Mouse (Mus musculus): ENCODE data around the gene Aspdh.

Gene Aspdh

DNA sequence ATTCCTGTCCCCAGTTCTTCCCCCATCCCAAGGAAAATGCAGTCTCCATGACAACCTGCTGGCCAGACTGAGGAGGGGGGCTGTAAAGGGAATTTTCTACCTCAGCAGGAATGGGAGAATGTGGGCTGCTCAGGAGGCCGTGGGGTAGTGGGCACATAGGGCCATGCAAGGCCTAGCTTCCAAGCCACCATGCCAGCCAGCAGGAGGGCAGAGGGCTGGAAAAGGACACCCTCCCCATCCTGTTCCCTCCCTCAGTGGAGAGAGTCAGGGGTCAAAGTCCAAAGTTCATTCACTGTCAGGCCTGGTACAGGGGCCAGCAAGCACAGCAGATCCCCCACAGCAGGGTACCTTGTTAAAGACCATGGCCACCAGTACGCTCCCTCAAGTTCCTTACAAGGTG lies at the start of gene Aspdh:
Aspdh (plus strand) TSS at position 281 of the 400 bp plus-strand sequence.
- no peak for DNase-seq (ENCODE audit: low spot score)

DNA sequence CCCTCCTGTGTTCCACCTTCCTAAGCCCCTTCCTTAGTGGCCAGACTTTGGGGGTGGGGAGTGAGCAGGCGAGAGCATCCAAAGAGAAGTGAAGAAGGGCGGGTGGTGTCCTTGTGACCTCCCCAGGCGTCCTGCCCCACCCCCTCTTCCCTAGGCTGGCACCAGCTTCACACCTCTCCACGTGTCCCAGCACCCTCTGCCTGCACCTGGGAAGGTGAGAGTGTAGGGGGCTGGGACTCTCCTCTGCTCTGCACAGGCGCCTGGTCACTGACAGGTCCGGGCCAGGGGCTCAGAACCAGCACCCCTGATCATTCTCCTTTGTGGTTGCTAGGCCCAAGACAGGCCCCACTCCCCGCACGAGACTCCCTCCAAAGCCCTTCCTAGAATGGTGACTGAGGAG lies 37.5 kb upstream of the Aspdh start:
- no peak for DNase-seq (ENCODE audit: low spot score)

DNA sequence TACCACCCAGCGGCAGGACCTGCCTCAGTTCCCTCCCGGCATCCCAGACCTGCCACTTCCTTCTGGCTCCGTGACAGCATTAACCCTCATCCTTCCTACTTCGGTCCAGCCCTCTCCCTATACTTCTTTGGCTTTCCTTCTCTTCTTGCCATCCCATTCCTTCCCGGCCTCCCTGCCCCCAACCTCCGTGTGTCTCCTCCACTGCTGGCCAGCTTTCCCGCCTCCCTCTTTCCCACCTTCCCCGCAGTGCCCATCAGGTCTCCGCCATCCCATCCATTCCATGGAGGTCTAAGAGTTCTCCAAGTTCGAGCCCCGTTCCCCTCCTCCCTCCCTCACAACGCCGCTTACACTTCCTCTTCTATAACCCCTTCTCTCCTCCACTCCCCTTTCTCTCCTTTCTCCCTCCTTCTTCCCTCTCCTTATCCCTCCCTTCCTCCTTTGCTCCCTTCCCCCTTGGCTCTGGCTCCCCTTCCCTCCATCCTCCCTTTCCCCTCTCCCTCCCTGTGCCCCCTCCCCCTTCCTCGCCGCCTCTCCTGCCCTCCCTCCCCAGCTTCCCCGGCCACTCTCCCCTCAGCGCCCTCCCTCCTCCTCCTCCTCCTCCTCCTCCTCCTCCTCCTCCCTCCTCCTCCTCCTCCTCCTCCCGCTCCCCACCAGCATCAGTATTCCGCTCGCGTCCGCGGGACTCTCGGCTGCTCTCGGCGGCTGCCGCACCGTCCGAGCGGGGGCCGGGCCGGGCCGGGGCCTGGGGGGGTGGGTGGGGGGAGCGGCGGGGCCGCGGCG lies 36.8 kb upstream of the Aspdh start:
- no peak for DNase-seq (ENCODE audit: low spot score)

DNA sequence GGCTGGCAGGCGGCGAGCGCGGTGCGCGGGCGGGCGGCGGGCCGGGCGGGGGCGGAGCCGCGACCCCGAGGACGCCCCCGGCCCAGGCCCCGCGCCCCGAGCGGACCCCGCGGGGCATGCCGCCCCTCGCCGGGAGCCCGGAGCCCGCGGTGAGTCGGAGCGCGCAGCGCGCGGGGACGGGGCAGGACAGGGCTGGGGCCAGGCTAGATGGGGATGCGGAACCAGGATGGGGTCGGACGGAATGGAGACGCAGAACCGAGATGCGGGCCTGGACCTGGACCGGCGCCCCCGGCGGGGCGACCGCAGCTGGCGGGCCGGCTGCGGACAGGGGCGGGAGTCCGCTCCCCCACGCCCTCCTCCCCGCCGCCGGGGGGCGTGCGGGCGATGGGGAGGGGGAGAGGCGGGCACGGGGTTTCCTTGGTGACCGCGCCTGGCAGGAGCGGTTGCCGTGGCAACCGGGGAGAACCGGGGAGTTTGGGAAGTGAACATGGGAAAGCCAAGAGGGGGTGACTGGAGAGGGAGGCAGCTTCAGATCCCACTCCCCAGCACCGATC lies 36.1 kb upstream of the Aspdh start, which contains the start of gene Lrrc4b:
Lrrc4b (plus strand) TSS at position 51 of the 554 bp plus-strand sequence.
- no peak for DNase-seq (ENCODE audit: low spot score)

DNA sequence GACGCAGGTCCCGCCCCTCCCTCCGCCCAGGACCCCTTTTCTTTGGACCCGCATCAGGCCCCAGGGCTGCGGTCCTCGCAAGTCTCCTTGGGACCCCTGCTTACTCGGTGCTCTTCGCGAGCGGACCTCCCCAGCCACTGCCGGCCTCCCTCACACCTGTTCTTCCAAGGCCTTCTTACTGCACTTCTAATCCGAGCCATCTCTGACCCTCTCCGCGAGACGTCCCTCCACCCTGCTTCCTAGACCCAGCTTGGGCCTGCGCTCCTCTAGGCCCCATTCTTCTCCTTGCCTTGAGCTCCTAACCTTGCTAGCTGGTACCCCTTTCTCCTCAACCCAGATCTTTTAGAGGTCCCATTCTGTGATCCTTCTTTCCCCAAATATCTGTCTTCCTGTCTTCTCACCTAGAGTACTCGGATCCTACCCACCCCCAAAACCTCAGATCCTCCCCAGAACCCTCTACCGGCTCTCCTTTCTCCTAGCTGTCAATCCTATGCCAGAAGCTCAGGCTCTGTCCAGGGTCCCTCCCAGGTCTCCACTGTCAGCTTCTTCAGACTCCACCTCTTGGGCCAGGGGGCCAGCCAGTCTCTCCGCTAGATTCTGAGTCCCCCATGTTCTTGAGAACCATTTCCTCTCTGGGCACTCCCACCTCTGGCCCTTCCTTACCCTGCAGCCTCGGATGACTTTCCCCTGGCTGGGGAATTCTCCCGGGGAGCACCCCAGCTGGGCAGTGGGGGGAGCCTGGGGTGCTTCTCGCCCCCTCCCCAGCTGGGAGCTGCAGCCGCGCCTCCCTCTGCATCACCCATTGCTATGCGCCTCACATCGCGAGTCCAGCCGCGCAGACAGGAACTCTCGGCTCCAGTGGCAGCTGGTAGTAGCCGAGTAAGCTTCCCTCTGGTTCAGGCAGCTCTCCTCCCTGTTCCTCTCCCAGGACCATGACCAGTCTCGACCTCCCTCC lies 35.4 kb upstream of the Aspdh start:
- no peak for DNase-seq (ENCODE audit: low spot score)

DNA sequence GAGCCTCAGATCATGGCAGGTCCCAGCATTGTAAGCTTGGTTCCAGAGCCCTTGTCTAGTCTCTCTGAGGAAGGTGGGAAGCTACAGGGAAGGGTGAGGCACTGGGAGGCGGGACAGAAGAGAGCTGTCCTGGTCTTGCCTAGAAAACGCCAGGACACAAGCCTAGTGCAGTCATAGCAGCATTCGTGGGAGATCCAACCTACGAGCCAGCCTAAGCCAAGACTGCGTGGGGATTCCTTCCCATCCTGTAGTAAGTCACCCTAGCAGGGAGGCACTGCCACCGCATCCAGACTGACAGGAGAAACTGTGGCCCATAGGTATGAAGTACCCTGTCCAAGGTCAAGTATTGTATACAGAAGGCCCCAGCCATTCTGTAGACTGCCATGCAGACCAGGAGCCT lies 32.6 kb upstream of the Aspdh start:
- DNase-seq (ENCODE audit: low spot score), result no peak

DNA sequence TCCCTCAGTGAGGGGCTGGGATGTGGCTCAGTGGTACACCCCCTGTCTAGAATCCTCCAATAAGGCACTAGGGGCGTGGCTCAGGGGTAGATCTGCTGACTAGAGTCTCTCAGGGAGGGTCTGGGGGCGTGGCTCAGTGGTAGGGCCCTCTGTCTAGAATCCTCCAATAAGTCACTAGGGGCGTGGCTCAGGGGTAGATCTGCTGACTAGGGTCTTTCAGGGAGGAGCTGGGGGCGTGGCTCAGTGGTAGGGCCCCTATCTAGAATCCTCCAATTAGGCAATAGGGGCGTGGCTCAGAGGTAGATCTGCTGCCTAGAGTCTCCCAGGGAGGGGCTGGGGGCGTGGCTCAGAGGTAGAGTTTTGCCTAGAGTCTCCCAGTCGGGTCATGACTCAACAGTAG lies 31.8 kb upstream of the Aspdh start:
- no peak for DNase-seq (ENCODE audit: low spot score)

DNA sequence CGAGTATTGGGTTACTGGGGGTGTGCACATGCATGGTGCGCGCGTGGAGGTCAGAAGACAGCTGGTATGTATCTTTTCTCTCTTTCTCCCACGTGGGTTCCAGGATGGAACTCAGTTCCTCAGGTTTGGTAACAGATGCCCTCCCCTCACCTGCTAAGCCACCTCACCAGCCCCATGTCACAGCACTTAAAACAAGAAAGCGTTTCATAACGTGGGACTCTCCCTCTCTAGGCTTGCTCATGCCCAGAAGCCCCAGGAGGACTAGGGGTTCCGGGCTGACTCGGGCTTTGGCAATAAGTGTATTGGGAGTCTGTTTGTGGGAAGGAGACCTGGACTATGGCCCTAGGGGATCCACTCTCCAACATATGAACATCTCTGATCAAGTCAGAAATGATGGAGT lies 31.1 kb upstream of the Aspdh start:
- DNase-seq (ENCODE audit: low spot score), result no peak

DNA sequence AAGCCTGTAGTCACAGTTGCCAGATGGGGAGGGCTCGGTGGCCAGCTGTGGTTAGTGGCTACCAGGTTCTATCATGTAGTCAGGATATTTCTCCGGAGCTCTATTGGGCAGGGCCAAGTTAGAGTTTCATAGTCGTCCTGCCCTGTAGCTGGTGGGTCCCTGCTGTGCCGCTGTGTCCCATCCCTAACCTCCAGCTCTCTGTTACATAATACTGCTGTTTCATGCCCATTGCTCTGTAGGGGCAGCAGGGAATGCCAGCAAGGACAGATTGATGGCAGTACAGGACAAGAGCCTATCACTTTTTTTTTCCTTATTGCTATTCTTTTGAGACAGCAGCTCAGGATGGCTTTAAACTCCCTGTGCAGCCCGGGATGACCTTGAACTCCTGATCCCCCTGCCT lies 29.4 kb upstream of the Aspdh start:
- no peak for DNase-seq (ENCODE audit: low spot score)

DNA sequence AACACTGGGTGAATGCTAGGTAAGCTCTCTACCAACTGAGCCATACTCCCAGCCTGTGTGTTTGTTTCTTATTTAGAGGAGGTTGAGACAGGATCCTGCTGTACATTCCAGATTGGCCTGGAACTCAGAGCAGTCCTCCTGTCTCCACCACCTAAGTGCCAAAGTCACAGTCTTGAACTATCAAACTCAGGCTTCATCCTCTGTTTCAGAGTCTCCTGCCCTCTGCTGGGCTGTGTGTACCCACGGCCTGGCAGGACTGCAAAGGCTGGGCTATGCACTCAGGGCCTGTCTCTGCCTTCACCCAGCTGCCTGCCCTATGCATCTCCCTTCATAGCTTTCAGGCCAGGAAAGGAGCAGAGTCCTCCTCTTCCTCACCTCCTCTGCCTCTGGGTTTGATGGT lies 28.9 kb upstream of the Aspdh start:
- no peak for DNase-seq (ENCODE audit: low spot score)

DNA sequence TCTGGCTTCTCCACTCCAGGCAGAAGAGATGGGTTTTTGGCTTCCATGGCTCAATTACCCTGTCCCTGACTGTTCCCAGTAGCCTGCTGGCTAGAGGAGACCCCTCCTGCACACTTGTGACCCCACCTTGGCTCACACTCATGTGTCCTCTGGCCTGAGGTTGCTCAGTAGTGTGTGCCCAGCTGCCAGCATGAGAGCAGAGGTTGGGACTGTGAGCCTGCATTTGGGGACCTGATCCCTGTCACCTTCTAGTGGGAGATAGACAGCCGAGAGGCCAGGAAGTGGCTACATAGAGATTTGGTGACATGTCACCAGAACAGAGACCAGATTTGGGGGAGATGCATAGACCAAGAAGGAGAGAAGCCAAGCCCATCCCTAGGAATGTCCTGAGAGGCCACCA lies 28.0 kb upstream of the Aspdh start:
- DNase-seq (ENCODE audit: low spot score), result no peak

DNA sequence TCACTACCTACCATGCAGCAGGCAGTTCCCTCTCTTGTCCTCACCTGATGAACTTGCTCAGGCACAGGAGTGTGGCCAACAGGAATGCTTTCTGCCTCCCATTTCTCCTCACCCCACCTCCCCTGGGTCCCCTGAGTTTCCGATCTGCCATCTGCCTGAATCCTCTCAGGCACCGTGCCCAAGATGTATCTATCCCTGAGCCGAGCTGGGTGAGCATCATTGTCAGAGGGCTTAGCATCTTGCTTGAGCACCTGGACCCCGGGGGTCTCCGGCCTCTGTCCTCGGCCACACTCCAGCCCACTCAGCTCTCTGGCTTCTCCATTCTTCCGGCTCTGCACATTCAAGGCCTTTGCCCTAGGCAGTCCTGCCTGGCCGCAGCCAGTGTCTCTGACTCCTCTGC lies 27.3 kb upstream of the Aspdh start:
- no peak for DNase-seq (ENCODE audit: low spot score)

DNA sequence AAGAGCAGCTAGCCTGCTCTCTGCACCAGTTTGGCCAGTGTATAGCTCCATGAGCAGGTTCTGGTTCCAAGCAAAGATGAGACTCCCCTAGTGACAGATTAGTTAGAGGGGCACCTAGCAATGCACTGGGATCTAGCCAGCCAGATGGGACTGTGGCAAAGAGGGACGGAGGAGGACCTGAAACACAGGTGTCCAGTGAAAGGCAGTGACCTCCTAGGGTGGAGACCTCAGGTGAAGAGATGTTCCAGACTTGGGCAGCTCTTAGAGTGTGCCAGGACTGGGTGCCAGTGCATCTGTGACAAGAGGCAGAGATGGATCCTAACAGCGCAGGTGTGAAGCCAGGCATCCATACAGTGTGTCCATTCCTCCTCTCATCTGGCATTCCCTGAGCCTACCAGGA lies 25.5 kb upstream of the Aspdh start:
- no peak for DNase-seq (ENCODE audit: low spot score)

DNA sequence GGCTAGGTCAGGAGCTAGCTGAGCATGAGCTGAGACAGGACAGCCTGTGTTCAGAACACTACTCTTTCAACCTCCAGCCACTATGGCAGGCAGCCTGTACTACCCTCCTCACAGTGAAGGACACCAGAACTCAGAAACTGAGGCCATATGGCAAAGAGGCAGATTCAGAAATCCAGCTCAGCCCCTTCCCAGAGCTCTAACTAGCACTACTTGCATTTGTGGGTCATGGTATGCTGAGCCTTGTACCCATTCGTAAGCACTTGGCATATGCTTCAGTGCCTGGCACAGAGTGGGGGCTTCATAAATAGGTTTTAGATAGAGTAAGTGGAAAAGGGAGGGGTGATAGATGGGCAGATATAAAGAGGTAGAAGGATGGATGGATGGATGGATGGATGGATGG lies 24.7 kb upstream of the Aspdh start:
- DNase-seq (ENCODE audit: low spot score), result no peak

DNA sequence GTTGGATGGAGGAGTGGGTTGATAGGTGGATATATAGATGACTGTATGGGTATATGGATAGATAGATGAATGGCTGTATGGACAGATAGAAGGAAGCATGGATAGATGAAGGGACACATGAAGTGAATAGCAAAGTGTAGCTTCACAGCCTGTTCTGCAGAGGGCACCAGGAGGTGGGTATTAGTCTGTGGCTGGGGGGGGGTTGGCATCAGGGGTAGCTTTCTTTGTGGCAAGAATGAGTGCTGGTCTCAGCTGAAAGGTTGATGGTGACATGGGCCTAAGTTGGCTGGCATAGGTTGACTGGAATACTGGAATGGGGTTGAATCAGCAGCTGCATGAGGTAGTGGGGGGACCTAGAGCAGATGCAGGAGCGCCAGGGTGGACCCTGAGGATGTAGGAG lies 24.0 kb upstream of the Aspdh start:
- DNase-seq (ENCODE audit: low spot score), result no peak

DNA sequence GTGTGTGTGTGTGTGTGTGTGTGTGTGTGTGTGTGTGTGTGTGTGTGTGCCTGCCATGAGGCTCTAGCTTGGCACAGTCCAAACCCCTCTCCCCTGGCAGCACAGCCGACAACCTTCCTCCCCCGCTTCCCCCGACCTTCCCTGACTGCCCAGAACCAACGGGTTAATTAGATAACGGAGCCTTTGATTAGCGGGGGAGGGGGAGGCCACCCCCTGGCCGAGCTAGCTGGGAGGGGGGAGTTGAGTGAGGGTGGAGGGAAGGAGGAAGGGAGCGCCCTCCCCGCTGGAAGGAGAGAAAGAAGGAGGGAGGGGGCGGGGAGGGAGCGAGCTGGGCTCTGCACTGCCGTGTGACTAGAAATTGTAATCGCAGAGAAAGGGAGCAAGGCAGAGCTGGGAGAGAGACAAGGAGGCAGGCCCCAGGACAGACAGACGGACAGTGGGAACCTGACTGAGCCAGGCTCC lies 23.5 kb upstream of the Aspdh start:
- DNase-seq (ENCODE audit: low spot score), result no peak

DNA sequence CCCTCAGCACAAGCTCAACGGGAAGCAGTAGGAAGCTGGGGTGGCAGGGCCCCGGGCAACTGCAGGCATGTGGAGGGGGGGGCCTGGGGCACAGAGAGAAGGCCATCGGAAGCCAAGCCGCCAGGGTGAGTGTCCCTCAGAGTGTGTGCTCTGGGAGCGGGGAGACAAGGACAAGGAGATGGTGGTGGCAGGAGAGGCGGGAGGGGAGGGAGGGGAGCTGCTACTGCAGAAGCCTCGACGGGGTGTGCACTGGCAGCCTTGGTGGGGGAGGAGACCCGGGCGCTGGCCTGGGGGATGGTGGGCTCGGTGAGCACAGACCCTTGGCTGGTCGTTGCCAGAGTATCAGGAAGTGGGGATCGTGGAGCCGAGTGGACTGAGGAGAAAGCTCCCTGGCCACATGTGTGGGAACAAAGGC lies 22.8 kb upstream of the Aspdh start:
- DNase-seq (ENCODE audit: low spot score), result no peak

DNA sequence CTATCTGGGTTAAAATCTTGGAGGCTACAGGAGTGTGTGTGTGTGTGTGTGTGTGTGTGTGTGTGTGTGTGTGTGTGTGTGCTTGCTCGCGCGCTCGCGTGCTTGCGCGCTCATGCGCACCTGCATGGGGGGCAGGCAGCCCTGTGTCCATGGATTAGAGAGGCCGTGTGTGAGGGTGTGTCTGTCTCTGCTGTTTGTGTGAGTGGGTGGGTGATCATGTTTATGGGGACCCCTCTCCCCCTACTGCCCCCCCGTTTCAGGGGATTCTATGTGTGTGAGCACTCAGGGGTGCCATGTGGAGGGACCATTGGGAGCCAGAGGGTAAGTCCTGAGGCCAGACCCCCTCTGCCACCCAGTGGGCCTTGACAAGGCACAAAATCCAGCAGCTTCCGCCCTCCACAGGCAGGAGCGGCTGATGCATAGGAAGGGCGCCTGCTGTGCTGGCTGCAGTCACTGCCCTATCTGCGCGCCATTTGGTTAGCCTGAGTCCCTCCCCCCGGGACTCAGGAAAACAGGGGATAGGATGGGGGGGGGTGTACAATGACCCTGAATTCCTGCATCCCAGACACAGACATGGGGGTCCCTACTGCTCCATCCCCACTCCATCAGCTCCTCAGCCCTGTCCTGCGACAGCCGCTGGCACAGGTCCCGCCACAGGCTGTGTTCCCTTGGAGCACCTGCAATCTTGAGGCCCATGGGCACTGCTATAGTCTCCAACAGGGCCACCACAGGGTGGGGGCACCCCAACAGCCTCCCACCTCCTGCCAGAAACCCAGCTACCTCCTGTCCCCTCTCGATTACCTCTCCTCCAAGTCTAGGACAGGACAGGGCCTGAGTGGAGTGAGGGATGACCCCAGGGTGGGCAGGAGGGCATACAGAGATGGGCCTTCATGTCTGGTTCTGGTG lies 21.7 kb upstream of the Aspdh start:
- no peak for DNase-seq (ENCODE audit: low spot score)

DNA sequence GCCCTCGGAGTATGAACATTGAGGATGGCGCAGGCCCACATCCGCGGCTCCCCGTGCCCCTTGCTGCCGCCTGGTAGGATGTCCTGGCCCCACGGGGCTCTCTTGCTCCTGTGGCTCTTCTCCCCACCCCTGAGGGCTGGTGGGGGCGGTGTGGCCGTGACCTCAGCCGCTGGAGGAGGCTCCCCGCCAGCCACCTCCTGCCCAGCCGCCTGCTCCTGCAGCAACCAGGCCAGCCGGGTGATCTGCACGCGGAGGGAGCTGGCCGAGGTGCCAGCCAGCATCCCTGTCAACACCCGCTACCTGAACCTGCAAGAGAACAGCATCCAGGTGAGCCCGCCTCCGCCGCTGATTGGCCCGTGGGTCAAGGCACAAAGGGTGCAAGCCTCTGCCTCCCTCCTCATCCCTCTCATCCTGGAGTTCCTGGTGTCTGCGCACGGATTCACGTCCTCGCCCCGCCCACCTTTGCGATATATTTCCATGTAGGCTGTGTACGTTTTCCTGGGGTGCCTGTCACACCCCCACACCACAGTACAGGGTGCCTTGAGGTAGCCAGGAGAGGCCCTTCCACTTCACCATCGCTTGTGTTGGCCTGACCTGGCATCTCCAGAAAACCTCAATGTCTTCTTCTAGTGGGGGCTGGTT lies 20.2 kb upstream of the Aspdh start:
- no peak for DNase-seq (ENCODE audit: low spot score)

DNA sequence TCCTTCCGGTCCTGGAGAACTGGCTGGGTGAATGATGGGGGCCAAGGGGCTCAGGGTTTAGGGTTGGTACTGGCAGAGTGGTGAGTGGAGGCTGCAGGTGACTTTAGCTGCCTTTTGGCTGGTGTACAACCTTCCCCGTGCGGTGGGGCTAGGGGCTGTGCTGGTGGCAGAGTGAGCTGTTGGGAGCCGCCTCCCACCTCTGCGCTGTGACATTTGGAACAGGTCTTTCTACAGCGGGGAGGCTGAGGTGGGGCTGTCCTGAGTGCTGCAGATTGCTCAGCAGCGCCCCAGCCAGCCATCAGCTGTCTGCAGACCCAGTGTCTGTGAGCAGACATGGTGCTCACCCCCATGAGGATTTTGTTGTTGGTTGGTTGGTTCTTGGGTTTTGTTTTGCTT lies 19.7 kb upstream of the Aspdh start:
- DNase-seq (ENCODE audit: low spot score), result no peak

Measured in layer of hippocampus, adult 9-10 months (tissue).